Mouse (Mus musculus): ENCODE measurements at regions not wholly inside any gene's neighbourhood (a gene's known extent, or its start where the extent isn't known, plus 50 kb on each side); places are given as distances from the start of the nearest gene placed in this dataset.

DNA sequence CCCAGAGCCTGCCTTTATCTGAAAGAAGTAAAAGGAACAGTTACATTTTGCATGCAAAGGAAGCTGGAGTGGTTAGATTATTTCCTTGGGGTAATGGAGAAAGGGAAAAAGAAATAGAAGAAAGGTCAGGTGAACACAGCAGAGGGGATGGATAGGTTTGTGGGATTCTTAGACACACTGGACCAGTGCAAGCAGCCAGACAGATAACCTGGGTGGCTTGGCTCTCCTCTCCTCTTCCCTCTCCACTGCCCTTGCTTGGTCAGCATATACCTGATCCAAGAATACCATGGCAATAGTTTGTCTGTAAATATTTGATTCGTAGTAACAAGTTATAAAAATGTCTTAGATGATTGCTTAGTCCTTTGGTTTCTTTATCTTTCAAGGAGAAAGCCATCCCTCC is 59.9 kb upstream of the Slc30a5 start:
- Histone ChIP-seq H3K4me1 (no peaks in the 10 kb centered on the region), H3K9ac (no peak overlapping the region), H3K36me3 (no peaks in the 10 kb centered on the region), H3K27ac (no peak overlapping the region), H3K4me3 (no peak overlapping the region), H3K9me3 (no peaks in the 10 kb centered on the region), H3K4me2 (replicated peaks) (no peak overlapping the region), H3K27me3 (no peaks in the 10 kb centered on the region)
- ATAC-seq (ENCODE audit: insufficient number of reproducible peaks, insufficient read depth, low FRiP score, low TSS enrichment): no peak
- 92% methylated on average over 1 of the region's 1 CpGs for WGBS

DNA sequence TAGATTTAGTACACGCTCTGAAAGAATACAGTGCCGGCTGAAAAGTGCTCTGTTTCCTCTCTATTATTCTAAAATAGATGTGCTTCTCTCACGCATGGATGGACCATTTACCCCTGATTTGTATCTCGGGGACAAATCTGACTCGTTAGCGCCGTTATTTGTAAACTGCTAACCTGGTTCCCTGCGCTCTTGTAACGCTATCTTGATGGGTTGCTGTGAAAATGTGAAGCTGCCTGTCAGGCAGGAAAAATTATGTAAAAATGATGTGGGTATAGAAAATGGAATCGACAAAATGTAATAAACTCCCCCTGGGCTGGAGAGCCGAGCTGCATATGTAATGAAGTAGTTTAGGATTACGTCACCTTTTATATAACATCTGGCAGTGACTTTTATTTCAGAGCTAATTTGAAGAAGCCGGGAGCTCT is 59.4 kb upstream of the Slc30a5 start:
- no peaks in the 10 kb centered on the region for H3K9me3 ChIP-seq
- no peaks in the 10 kb centered on the region for H3K4me1 ChIP-seq
- no peak overlapping the region for H3K27ac ChIP-seq
- H3K4me2 ChIP-seq (replicated peaks): peak overlapping the region; percentile 30
- no peak overlapping the region for H3K4me3 ChIP-seq
- 46% methylated on average over 13 of the region's 13 CpGs for WGBS
- H3K36me3 ChIP-seq: no peaks in the 10 kb centered on the region
- ATAC-seq (ENCODE audit: insufficient number of reproducible peaks, insufficient read depth, low FRiP score, low TSS enrichment): no peak
- H3K27me3 ChIP-seq: no peaks in the 10 kb centered on the region
- H3K9ac ChIP-seq: no peak overlapping the region

DNA sequence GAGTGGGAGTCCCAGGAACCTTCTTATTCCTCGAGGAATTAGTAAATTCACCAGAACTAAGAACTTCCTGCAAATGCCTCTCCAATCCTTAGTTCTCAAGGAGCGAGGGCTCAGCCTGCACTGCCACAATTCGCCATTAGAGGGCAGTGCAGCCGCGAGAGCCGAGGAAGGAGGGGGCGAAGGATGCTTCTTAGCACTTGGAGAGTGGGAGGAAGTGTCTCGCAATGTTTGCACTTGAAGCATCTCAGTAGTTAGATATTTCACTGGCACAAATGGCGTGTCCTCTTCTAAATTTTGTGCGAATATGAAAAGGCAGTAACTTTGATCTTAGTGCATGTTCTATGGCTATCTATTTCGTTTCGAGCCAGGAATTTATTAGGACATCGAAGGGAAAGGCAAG is 59.0 kb upstream of the Slc30a5 start:
- Histone ChIP-seq H3K27ac (no peak overlapping the region), H3K36me3 (no peaks in the 10 kb centered on the region), H3K4me1 (no peaks in the 10 kb centered on the region), H3K4me3 (no peak overlapping the region), H3K9ac (no peak overlapping the region), H3K9me3 (no peaks in the 10 kb centered on the region), H3K4me2 (replicated peaks) (peak overlapping the region; percentile 30), H3K27me3 (no peaks in the 10 kb centered on the region)
- ATAC-seq (ENCODE audit: insufficient number of reproducible peaks, insufficient read depth, low FRiP score, low TSS enrichment): no peak
- 22% methylated on average over 13 of the region's 13 CpGs for WGBS

DNA sequence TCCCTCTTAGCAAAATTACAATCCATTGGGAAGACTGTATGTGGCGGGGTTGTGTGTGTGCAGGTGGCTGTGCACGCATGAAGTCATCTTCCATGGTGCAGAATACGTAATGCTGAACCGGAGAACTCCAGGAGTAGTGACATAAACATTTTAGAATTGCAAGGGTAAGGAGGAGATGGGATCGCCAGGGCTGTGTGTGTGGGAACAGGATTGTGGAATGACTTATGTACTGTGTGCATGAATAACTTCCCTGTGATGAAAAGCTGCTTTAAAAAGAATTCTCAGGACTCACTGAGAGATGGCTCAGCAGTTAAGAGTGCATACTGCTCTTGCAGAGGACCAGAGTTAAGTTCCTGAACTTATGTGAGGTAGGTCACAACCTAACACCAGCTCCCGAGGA is 57.2 kb upstream of the Slc30a5 start:
- no peaks in the 10 kb centered on the region for H3K36me3 ChIP-seq
- H3K4me2 ChIP-seq (replicated peaks): no peak overlapping the region
- no peaks in the 10 kb centered on the region for H3K27me3 ChIP-seq
- H3K27ac ChIP-seq: no peak overlapping the region
- no peak overlapping the region for H3K9ac ChIP-seq
- 81% methylated on average over 6 of the region's 6 CpGs for WGBS
- H3K4me1 ChIP-seq: no peaks in the 10 kb centered on the region
- no peak overlapping the region for H3K4me3 ChIP-seq
- ATAC-seq (ENCODE audit: insufficient number of reproducible peaks, insufficient read depth, low FRiP score, low TSS enrichment): no peak
- no peaks in the 10 kb centered on the region for H3K9me3 ChIP-seq

DNA sequence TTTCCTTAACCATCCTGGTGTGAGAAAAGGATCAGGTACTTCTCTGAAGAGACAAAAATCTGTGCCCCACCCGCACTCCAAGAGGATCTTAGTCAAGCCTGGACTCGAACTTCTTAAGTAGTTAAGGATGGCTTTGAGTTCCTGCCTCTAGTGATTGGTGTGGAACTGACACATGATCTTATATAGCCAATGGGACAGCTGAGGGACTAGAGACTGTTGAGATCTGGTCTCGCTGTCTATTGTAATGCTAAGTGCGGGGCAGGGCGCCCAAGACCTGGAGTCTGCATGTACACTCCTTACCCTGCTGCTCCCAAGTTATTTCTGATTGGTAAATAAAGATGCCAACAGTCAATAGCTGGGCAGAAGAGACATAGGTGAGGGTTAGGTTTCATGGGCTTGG is 55.3 kb upstream of the Slc30a5 start:
- H3K4me1 ChIP-seq: no peaks in the 10 kb centered on the region
- no peak overlapping the region for H3K4me3 ChIP-seq
- no peaks in the 10 kb centered on the region for H3K27me3 ChIP-seq
- H3K4me2 ChIP-seq (replicated peaks): no peak overlapping the region
- WGBS: 87% methylated on average over 5 of the region's 5 CpGs
- ATAC-seq (ENCODE audit: insufficient number of reproducible peaks, insufficient read depth, low FRiP score, low TSS enrichment): no peak
- H3K27ac ChIP-seq: no peak overlapping the region
- H3K9me3 ChIP-seq: no peaks in the 10 kb centered on the region
- H3K36me3 ChIP-seq: no peaks in the 10 kb centered on the region
- H3K9ac ChIP-seq: no peak overlapping the region

DNA sequence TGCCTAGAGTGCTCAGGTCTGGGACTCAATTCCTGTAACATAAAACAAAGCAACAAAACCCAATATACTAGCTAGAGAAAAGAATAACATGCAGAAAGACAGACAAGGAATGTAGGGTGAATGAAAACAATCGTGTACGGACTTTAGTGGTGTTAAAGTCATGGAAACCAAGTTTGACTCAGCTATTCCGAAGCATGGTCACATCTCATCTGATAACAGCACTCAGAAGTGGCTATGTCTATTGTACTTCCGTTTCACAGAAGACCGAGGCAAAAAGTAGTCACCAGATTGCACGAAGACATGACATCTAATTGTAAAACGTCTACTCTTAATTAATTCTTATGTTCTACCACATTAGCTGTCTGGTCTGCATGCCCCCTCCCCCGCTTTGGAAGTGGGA is 50.5 kb upstream of the Slc30a5 start:
- no peak for ATAC-seq (ENCODE audit: insufficient number of reproducible peaks, insufficient read depth, low FRiP score, low TSS enrichment)
- H3K4me1 ChIP-seq: no peaks in the 10 kb centered on the region
- H3K9me3 ChIP-seq: no peaks in the 10 kb centered on the region
- H3K4me2 ChIP-seq (replicated peaks): no peak overlapping the region
- no peak overlapping the region for H3K9ac ChIP-seq
- H3K27me3 ChIP-seq: no peaks in the 10 kb centered on the region
- H3K27ac ChIP-seq: no peak overlapping the region
- WGBS: 84% methylated on average over 8 of the region's 8 CpGs
- no peaks in the 10 kb centered on the region for H3K36me3 ChIP-seq
- no peak overlapping the region for H3K4me3 ChIP-seq
